Mouse (Mus musculus) kidney, postnatal 36 days (tissue): Measurements from ENCODE around the gene Stoml1.

Source experiments
- DNase-seq, 2 experiments: peaks; one replicate each; pipeline ENCODE4 v3.0.0; 2021 to 2022; ENCODE audit warnings: mixed read lengths in 2 of 2

The Stoml1 gene

DNA sequence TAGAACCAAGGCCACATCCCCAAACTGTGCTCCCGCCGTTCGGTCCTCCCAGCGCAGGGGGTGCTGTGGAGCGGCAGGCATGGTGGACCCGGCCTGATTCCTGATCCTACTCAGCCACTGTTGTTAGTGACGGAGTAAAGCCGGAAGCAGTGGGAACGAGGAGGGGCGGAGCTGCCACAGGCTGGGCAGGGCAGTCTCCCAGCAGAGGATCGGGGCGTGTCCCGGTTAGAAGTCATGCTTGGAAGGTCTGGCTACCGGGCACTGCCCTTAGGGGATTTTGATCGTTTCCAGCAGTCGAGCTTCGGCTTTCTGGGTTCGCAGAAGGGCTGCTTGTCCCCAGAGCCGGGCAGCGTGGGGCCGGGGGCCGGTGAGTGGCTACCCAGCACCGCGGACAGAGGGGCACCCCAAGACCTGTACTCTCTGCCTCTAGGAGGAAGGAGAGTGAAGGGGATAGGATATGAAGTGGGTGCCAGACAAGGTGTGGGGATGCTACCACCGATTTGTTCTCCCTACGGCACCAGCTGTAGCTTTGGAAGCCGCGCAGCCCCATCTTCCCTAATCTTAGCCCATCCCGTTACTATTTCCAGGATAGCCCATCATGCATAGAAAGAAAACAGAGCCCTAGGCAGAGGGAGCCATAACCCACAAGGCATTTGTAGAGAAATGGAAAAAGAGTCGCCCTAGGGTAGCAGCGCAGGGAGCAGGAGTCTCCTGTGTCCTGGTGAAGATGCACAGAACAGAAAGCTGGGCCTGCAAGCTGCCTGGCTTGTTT lies at the start of gene Stoml1:
Gene Stoml1, plus strand, starts transcription at position 132 of the 772 bp plus-strand sequence.
- DNase-seq: peak; percentile 98

- peak; percentile 82 to 88 for DNase-seq
These were observed 49.2 kb upstream of the Stoml1 start, which contains the start of the genes Islr and Islr2 for GRCm38 (mm10) chr9:58203516-58204447. Gene Islr, minus strand, starts transcription at chr9:58204306. Gene Islr2, minus strand, starts transcription at chr9:58204319.

- DNase-seq: peak; percentile 93 to 98
These were observed 48.4 kb upstream of the Stoml1 start for GRCm38 (mm10) chr9:58204448-58205000.

DNA sequence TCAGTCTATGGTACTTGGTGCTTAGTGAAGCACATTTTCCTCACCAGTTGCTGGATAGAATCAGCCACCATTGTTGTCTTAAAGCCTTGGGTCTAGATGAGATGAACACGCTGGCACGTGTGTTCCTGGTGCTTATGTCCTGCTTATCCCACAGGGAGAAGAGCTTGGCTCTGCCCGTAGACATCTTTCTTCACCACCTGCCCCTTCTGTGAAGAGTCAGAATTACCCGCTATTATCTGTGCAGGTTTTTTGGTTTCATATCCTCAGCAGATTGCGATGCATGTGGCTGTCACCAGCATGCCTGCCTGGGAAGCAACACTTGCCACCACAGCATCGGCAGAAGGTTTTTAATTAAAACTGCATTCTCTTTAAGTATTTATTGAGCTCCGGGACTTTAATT lies 47.0 kb upstream of the Stoml1 start:
- no peak for DNase-seq

DNA sequence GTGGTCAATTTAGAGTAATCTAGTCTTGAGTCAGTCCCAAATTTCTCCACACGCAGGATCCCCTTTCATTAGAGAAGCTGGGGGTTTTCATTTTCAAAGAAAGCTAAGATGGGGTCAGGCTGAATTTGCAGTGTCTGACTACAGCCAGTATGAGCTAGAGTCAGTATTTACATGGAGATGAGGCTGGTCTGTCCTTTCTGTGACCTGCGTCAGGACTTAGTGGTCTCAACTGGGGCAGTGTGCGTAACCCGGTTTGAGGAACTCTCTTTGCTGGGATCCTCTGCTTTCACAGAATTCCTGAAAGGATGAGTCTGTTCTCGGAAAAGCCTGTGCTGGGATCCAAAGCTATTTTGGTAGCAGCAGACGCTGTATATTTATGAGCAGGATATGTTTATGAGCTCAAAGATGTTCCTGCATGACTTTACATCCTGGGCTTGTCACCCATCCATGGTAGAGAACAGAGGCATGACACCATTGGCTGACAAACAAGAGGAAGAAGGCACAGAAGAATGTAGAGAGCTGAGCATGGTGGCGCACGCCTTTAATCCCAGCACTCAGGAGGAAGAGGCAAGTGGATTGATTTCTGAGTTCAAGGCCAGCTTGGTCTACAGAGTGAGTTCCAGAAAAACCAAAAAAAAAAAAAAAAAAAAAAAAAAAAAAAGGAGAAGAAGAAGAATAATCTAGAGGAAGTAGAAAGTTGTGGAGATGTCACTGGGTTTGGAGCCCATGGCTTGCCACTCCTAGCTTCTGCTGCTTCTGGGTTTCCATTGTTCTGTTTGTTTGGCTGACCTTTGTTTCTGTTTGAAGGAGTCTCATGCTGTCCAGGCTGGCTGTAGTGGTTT lies 43.3 kb upstream of the Stoml1 start:
- DNase-seq: peak in 1 of 2 experiments; percentile 40

DNA sequence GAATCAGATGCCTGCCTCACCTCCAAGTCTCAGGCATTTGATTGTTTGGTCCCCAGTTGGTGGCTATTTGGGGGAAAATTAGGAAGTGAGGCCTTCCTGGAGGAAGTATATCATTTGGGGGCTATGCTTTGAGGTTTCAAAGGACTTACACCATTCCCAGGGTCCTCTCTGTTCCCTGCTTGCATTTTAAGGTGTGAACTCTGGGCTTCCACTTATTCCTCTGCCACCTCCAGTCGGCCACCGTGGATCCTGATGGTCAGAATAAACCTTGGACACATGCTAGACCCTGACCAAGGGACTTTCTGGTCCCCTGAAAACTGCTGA lies 42.7 kb upstream of the Stoml1 start:
- no peak for DNase-seq

- no peak for DNase-seq
These were observed 39.6 kb upstream of the Stoml1 start for GRCm38 (mm10) chr9:58213377-58213776.

- peak; percentile 47 to 56 for DNase-seq
These were observed 39.1 kb upstream of the Stoml1 start for GRCm38 (mm10) chr9:58213865-58214264.

DNA sequence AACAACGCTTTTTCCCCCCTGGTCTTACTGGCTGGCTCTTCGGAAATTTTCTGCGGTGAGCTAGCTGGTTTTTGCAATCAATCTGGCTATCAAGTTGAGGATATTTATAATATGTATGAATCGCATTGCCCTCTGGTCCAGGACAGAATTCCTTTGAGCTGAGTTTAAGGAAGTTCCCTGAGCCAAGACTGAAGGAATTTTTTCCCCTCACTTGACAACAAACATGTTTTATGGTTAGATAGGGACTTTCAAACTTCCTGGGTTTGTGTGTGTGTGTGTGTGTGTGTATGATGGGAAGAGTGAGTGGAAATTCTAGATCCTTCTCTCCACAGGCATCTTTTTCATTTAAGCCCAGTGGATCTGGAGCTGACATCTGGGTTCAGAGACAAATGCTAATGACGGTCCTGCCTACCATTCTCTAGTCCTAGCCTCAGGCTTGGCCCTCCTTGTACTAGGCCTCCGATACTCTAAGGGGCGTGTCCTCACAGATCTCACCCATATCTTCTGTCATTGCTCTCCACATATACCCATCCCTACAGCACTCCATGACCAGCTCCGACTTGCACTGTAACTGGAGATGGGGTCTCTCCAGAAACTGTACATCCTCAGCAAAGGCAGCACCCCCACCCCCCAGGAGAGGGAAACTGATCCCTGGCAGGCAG lies 38.3 kb upstream of the Stoml1 start:
- DNase-seq: peak; percentile 68 to 77

- peak; percentile 71 to 85 for DNase-seq
These were observed 36.6 kb upstream of the Stoml1 start for GRCm38 (mm10) chr9:58216402-58216801.

GRCm38 (mm10) chr9:58218539-58218938 lies 34.4 kb upstream of the Stoml1 start:
- DNase-seq: no peak

DNA sequence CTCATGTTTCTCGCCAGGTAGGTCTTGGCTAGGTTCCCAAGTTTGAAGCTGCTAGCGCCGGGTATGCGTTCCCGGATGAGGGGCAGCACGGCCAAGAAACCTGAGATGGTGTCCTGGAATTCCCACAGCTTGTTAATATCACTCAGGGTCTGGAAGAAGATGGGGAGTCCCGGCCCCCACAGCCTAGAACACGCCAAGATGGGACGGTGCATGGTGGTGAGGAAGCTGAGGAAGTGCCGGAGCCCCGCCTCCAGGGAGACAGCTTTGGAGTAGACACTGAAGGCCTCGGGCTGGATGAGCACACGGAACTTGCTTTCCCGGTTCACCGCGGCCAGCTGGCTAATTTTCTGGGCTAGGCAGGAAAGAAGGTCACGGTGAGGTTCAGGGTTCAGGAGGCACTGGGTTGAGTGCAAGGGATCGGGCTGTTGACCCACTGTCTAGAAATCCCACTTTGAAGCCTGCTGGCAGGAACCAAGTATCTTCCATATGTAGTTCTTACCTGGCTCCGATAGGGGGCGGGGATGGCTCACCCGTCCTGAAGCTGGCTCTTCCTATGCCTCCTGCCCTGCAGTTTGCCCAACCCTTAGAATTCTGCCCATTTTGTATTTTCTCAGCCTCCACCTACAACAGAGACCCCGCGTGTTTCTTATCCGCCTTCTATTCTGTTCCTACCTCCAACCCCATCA lies 32.6 kb upstream of the Stoml1 start:
- DNase-seq: peak; percentile 65 to 81

- DNase-seq: no peak
These were observed 28.6 kb upstream of the Stoml1 start for GRCm38 (mm10) chr9:58224356-58224755.

DNA sequence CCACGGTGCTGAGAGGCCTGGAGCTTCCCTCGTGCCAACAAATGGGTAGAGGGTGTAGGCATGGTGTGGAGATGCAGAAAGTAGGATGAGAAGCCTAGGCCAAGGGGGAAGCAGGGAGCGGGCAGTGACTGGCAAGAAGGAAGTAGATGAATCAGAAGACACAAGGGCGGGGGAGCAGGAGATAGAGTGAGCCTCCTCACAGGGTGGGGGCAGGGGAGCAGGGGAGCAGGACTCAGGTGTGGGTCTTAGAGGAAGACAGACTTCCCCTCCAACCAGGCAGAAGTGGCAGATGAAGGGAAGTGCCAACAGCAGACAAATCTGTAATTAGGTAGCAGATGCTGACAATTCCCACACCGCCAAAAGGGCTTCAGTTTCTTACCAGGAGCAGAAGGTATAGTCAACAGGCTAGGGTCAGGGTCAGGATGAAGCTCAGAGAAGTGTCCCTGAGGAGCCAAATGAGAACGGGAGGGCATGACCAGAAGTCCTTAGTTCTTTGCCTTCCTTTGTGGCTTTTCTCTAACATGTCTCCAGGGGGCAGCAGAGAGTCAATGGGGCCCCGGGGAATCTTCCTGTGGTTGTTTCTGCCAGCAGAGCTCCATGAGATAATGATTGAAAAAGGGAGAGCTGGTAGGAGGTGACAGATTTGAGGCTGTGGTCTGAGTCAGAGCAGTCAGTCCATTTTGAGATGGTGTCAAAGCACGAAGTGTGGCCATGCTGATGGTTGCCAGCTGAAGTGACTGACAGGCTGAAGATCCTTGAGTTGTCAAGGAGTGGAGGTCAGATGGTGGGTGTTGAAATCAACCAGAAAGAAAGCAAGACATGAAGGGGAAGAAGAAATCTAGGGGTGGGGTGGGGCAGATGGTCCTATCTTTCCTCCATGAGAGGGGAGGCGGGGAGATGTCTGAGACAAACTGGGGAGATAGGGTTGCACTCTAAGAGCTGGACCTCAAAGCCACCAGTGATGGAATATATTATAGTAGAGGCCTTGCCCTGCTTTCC lies 26.8 kb upstream of the Stoml1 start:
- peak; percentile 38 to 77 for DNase-seq

DNA sequence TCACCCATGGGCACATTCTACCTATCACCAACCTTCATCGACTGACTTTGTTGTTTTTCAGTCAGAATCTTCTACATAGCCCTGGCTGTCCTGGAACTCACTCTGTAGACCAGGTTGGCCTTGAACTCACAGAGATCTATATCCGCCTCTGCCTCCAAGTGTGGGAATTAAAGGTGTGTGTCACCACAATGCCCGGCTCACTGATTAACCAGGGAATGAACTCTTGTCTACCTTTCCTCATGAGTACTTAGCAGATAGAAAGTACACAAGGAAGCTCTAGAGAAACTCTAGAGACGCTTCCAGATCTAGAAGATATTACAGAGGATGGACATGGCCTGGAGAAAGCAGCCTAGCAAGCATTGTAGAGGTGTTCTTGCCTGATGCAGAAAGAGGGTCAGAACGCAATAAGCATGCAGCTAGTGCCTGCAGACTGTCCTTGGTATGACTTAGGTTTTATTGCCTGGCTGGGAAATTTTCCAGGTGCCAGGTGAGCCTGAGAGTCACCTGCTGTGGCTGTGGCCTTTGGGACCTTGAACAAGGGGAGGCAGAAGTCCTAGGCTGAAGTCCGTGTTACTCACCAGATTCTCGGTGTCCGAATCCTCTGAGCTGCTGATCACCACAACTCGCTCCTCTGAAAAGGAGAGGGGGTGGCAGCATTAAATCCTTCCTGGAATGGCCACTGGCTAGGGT lies 24.0 kb upstream of the Stoml1 start:
- DNase-seq: peak; percentile 56 to 65

GRCm38 (mm10) chr9:58231746-58232145 lies 21.2 kb upstream of the Stoml1 start:
- peak in 1 of 2 experiments; percentile 17 for DNase-seq

- peak in 1 of 2 experiments; percentile 16 for DNase-seq
These were observed 20.6 kb upstream of the Stoml1 start for GRCm38 (mm10) chr9:58232374-58232773.

GRCm38 (mm10) chr9:58234502-58235015 lies 18.4 kb upstream of the Stoml1 start:
- no peak for DNase-seq
